Mouse (Mus musculus): ENCODE measurements at regions not wholly inside any gene's neighbourhood (a gene's known extent, or its start where the extent isn't known, plus 50 kb on each side); places are given as distances from the start of the nearest gene placed in this dataset.

- no peak for TF ChIP-seq MAFK (IDR thresholded peaks at IDR 0.05; ENCODE audit: insufficient read depth, low read depth, low read length)
- no peaks in the 10 kb centered on the region for H3K9me3 ChIP-seq (ENCODE audit: control insufficient read depth, insufficient read depth, low read depth, low read length)
- no peak overlapping the region for H3K9ac ChIP-seq (ENCODE audit: insufficient read depth, low read depth, low read length, poor library complexity, severe bottlenecking)
- no peak overlapping the region for H3K4me3 ChIP-seq (ENCODE audit: insufficient read depth in 1 of 2, low read depth in 1 of 2, low read length in 2 of 2, poor library complexity in 1 of 2, severe bottlenecking in 1 of 2)
- H3K4me1 ChIP-seq (ENCODE audit: control insufficient read depth in 2 of 2, insufficient read depth in 2 of 2, low read length in 2 of 2, poor library complexity in 1 of 2) = no peaks in the 10 kb centered on the region; a peak in 1 of 4 replicates
- H3K27ac ChIP-seq (ENCODE audit: insufficient read depth, low read depth, low read length, poor library complexity, severe bottlenecking) = no peak overlapping the region
- H3K36me3 ChIP-seq (ENCODE audit: control insufficient read depth, insufficient read depth, low read length, poor library complexity, severe bottlenecking) = no peaks in the 10 kb centered on the region
- DNase-seq (ENCODE audit: low read depth, low spot score) = no peak
- in situ Hi-C loops (cut with MboI; ENCODE audit: low sequenced_read_pairs in 2 of 2, unreplicated experiment in 2 of 2) = no loop called here
These were observed 486.6 kb downstream of the Ebf1 start for GRCm38 (mm10) chr11:45103498-45104336.

DNA sequence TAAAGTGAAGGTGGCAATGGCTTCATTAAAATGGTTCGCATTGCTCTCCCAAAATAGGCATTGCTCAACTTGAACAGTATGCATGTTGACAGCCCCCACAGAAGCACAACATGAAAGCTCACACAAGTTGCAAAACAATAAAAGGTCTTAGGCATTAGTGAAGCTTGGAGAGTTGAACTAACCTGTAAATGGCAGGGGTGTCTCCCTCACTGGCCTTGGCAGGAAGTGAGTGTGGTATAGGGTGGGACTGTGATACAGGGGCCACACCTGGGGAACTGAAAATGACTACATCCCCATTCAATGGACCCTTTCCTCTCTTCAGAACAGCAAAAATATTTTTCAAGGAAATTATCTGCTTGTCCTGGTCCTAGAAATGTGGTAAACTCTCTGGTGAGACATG, 499.6 kb downstream of the Ebf1 start:
- H3K4me1 ChIP-seq (ENCODE audit: control insufficient read depth in 2 of 2, insufficient read depth in 2 of 2, low read length in 2 of 2, poor library complexity in 1 of 2) = no peaks in the 10 kb centered on the region
- no peak overlapping the region for H3K9ac ChIP-seq (ENCODE audit: insufficient read depth, low read depth, low read length, poor library complexity, severe bottlenecking)
- in situ Hi-C loops (cut with MboI; ENCODE audit: low sequenced_read_pairs in 2 of 2, unreplicated experiment in 2 of 2) = no loop called here
- no peaks in the 10 kb centered on the region for H3K36me3 ChIP-seq (ENCODE audit: control insufficient read depth, insufficient read depth, low read length, poor library complexity, severe bottlenecking)
- H3K27ac ChIP-seq (ENCODE audit: insufficient read depth, low read depth, low read length, poor library complexity, severe bottlenecking) = no peak overlapping the region
- no peak for DNase-seq (ENCODE audit: low read depth, low spot score)
- H3K9me3 ChIP-seq (ENCODE audit: control insufficient read depth, insufficient read depth, low read depth, low read length) = no peaks in the 10 kb centered on the region
- no peak overlapping the region for H3K4me3 ChIP-seq (ENCODE audit: insufficient read depth in 1 of 2, low read depth in 1 of 2, low read length in 2 of 2, poor library complexity in 1 of 2, severe bottlenecking in 1 of 2)
- TF ChIP-seq MAFK (IDR thresholded peaks at IDR 0.05; ENCODE audit: insufficient read depth, low read depth, low read length) (no peak), HCFC1 (IDR thresholded peaks at IDR 0.05; ENCODE audit: borderline replicate concordance, insufficient read depth, low read length) (no peak), ZNF384 (IDR thresholded peaks at IDR 0.05; ENCODE audit: low read depth, low read length) (no peak)

DNA sequence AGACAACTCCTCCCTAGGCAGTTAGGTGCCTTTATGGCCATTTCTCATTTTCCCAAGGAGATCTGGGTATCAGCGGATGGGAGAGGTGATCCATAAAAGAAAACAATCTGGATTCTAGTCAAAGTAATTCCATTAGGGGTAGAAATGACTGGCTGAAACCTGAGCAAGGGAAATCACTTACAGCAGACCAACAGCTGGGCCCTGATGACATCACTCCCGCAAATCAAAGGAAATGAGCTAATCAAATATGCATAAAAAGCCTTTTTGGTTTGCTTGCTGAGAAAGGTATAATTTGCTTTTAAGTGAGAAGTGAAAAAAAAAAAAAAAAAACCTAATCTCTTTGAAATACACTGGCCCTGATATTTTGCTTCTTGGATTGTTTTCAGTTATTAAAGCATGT, 506.2 kb downstream of the Ebf1 start:
- H3K36me3 ChIP-seq (ENCODE audit: control insufficient read depth, insufficient read depth, low read length, poor library complexity, severe bottlenecking) = no peaks in the 10 kb centered on the region
- H3K9me3 ChIP-seq (ENCODE audit: control insufficient read depth, insufficient read depth, low read depth, low read length) = no peaks in the 10 kb centered on the region
- no peak for TF ChIP-seq MAFK (IDR thresholded peaks at IDR 0.05; ENCODE audit: insufficient read depth, low read depth, low read length)
- TF ChIP-seq ZC3H11A (IDR thresholded peaks at IDR 0.05; ENCODE audit: borderline replicate concordance, low read depth, low read length) = no peak
- TF ChIP-seq CHD2 (IDR thresholded peaks at IDR 0.05; ENCODE audit: low read depth, low read length) = no peak
- no peak for TF ChIP-seq HCFC1 (IDR thresholded peaks at IDR 0.05; ENCODE audit: borderline replicate concordance, insufficient read depth, low read length)
- TF ChIP-seq ZNF384 (IDR thresholded peaks at IDR 0.05; ENCODE audit: low read depth, low read length) = no peak
- H3K4me3 ChIP-seq (ENCODE audit: insufficient read depth in 1 of 2, low read depth in 1 of 2, low read length in 2 of 2, poor library complexity in 1 of 2, severe bottlenecking in 1 of 2) = no peak overlapping the region
- no peaks in the 10 kb centered on the region for H3K4me1 ChIP-seq (ENCODE audit: control insufficient read depth in 2 of 2, insufficient read depth in 2 of 2, low read length in 2 of 2, poor library complexity in 1 of 2)
- no peak overlapping the region for H3K27ac ChIP-seq (ENCODE audit: insufficient read depth, low read depth, low read length, poor library complexity, severe bottlenecking)
- H3K9ac ChIP-seq (ENCODE audit: insufficient read depth, low read depth, low read length, poor library complexity, severe bottlenecking) = no peak overlapping the region
- no peak for DNase-seq (ENCODE audit: low read depth, low spot score)
- in situ Hi-C loops (cut with MboI; ENCODE audit: low sequenced_read_pairs in 2 of 2, unreplicated experiment in 2 of 2) = no loop called here

DNA sequence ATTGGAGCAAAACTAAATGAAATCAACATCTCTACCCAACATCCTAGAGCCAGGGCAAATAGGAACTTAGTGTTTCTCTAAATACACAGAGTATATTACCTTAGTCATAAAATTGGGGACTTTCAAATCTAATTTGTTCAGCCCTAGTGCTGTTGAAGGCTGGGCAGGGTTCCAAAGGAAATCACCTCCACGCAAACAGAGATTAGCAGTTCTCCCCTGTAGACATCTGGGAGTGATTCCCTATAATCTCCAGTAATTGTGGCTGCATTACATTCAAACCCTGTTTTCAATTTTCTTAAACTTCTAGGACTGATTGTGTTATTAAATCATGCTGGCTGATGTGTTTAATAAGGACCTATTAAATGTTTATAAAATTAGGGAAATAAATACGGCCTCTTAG, 519.7 kb downstream of the Ebf1 start:
- TF ChIP-seq MAFK (IDR thresholded peaks at IDR 0.05; ENCODE audit: insufficient read depth, low read depth, low read length) = no peak
- no peak for TF ChIP-seq ZNF384 (IDR thresholded peaks at IDR 0.05; ENCODE audit: low read depth, low read length)
- no peak for TF ChIP-seq CHD2 (IDR thresholded peaks at IDR 0.05; ENCODE audit: low read depth, low read length)
- TF ChIP-seq HCFC1 (IDR thresholded peaks at IDR 0.05; ENCODE audit: borderline replicate concordance, insufficient read depth, low read length) = no peak
- TF ChIP-seq ZC3H11A (IDR thresholded peaks at IDR 0.05; ENCODE audit: borderline replicate concordance, low read depth, low read length) = no peak
- Histone ChIP-seq H3K9ac (ENCODE audit: insufficient read depth, low read depth, low read length, poor library complexity, severe bottlenecking) (no peak overlapping the region), H3K9me3 (ENCODE audit: control insufficient read depth, insufficient read depth, low read depth, low read length) (no peaks in the 10 kb centered on the region), H3K27ac (ENCODE audit: insufficient read depth, low read depth, low read length, poor library complexity, severe bottlenecking) (no peak overlapping the region), H3K4me1 (ENCODE audit: control insufficient read depth in 2 of 2, insufficient read depth in 2 of 2, low read length in 2 of 2, poor library complexity in 1 of 2) (no peaks in the 10 kb centered on the region), H3K36me3 (ENCODE audit: control insufficient read depth, insufficient read depth, low read length, poor library complexity, severe bottlenecking) (no peaks in the 10 kb centered on the region), H3K4me3 (ENCODE audit: insufficient read depth in 1 of 2, low read depth in 1 of 2, low read length in 2 of 2, poor library complexity in 1 of 2, severe bottlenecking in 1 of 2) (no peak overlapping the region)
- in situ Hi-C loops (cut with MboI; ENCODE audit: low sequenced_read_pairs in 2 of 2, unreplicated experiment in 2 of 2) = no loop called here
- DNase-seq (ENCODE audit: low read depth, low spot score) = no peak
